Mouse (Mus musculus) CH12.LX (cell line): ENCODE measurements around the gene Cd2bp2. TPM values are rescaled to one million over a fixed set of nuclear protein-coding genes. Genes with fewer than 3 reads are reported as not detected.

Experiments used
- DNase-seq: peaks from one replicate; pipeline ENCODE4 v3.0.0-alpha.2; 2013; ENCODE audit errors: extremely low read depth
- H3K27ac ChIP-seq: 2 replicates; pipeline ENCODE4 v1.5.1; 2012; ENCODE audit warnings: low read depth, mild to moderate bottlenecking, control low read depth, moderate library complexity; ENCODE audit not compliant: insufficient read depth
- H3K27me3 ChIP-seq: replicated peaks from 2 replicates; pipeline ENCODE3; 2012; ENCODE audit warnings: inconsistent platforms
- H3K36me3 ChIP-seq, 2 experiments: replicated peaks in 1 of 2; 2 replicates each; pipeline versions ENCODE3 to v1.6.1; 2012; ENCODE audit warnings: inconsistent platforms in 1 of 2, low read length in 1 of 2, mild to moderate bottlenecking in 1 of 2, mixed read lengths in 1 of 2, moderate library complexity in 1 of 2; ENCODE audit not compliant: control insufficient read depth in 1 of 2, insufficient read depth in 1 of 2
- H3K4me1 ChIP-seq, 2 experiments: 2 replicates each; pipeline ENCODE4 v1.6.1; 2012; ENCODE audit warnings: inconsistent platforms in 1 of 2, moderate library complexity in 1 of 2; ENCODE audit not compliant: insufficient read depth in 2 of 2, control insufficient read depth in 1 of 2
- H3K4me2 ChIP-seq: 2 replicates; pipeline ENCODE4 v1.6.1; 2012; ENCODE audit warnings: low read depth, mild to moderate bottlenecking, control low read depth; ENCODE audit not compliant: poor library complexity, insufficient read depth, severe bottlenecking
- H3K4me3 ChIP-seq, 3 experiments: fragments of 150-350 bp in 1 of 3; sonication (generic) in 1 of 3; replicated peaks in 1 of 3; 2 replicates each; pipeline versions ENCODE3 to v1.5.1; 2011 to 2012; ENCODE audit warnings: low read depth in 2 of 3, low read length in 2 of 3, mild to moderate bottlenecking in 2 of 3, moderate library complexity in 2 of 3, control low read depth in 1 of 3, improper control_type of control experiment in 1 of 3, inconsistent platforms in 1 of 3, mixed read lengths in 1 of 3; ENCODE audit not compliant: poor library complexity in 1 of 3
- H3K79me2 ChIP-seq: replicated peaks from 2 replicates; pipeline ENCODE4 v1.6.1; 2012; ENCODE audit warnings: mild to moderate bottlenecking, moderate library complexity; ENCODE audit not compliant: control insufficient read depth, poor library complexity, insufficient read depth, severe bottlenecking; ENCODE audit errors: extremely low read depth
- H3K9ac ChIP-seq: 2 replicates; pipeline ENCODE4 v1.6.1; 2012; ENCODE audit warnings: low read depth, mild to moderate bottlenecking, control low read depth, moderate library complexity; ENCODE audit not compliant: insufficient read depth
- H3K9me3 ChIP-seq: replicated peaks from 2 replicates; pipeline ENCODE3; 2012; ENCODE audit warnings: low read length, inconsistent platforms, mixed read lengths
- BHLHE40 ChIP-seq: IDR thresholded peaks from 2 replicates; pipeline ENCODE4 v1.6.1; 2011; ENCODE audit warnings: mild to moderate bottlenecking, low read depth, low read length, improper control_type of control experiment
- EP300 ChIP-seq: IDR thresholded peaks from 2 replicates; pipeline ENCODE4 v1.6.1; 2011; ENCODE audit warnings: low read length, improper control_type of control experiment
- ETS1 ChIP-seq: conservative IDR thresholded peaks from 2 replicates; pipeline ENCODE4 v1.6.1; 2012; ENCODE audit warnings: low read depth, mild to moderate bottlenecking, inconsistent platforms, low read length, improper control_type of control experiment, moderate library complexity
- JUND ChIP-seq: conservative IDR thresholded peaks from 2 replicates; pipeline ENCODE4 v1.6.1; 2011; ENCODE audit warnings: low read depth, low read length, improper control_type of control experiment
- MAFK ChIP-seq: IDR thresholded peaks from 2 replicates; pipeline ENCODE4 v1.6.1; 2011; ENCODE audit warnings: low read length, improper control_type of control experiment; ENCODE audit not compliant: insufficient replicate concordance
- MAX ChIP-seq: IDR thresholded peaks from 2 replicates; pipeline ENCODE4 v1.6.1; 2011; ENCODE audit warnings: low read length, improper control_type of control experiment
- MAZ ChIP-seq: IDR thresholded peaks from 2 replicates; pipeline ENCODE4 v1.6.1; 2012; ENCODE audit warnings: low read depth, mild to moderate bottlenecking, inconsistent platforms, low read length, improper control_type of control experiment, moderate library complexity
- MEF2A ChIP-seq: IDR thresholded peaks from 2 replicates; pipeline ENCODE4 v1.6.1; 2014; ENCODE audit warnings: low read depth, mild to moderate bottlenecking, inconsistent platforms, low read length, improper control_type of control experiment, borderline replicate concordance
- MXI1 ChIP-seq: IDR thresholded peaks from 2 replicates; pipeline ENCODE4 v1.6.1; 2011; ENCODE audit warnings: mild to moderate bottlenecking, low read depth, low read length, improper control_type of control experiment
- MYC ChIP-seq: IDR thresholded peaks from 2 replicates; pipeline ENCODE4 v1.6.1; 2011; ENCODE audit warnings: low read depth, mild to moderate bottlenecking, improper control_type of control experiment, low read length
- NRF1 ChIP-seq: IDR thresholded peaks from 2 replicates; pipeline ENCODE4 v1.6.1; 2014; ENCODE audit warnings: low read depth, mild to moderate bottlenecking, inconsistent platforms, low read length, improper control_type of control experiment, moderate library complexity
- POLR2A ChIP-seq: IDR thresholded peaks from 2 replicates; pipeline ENCODE4 v1.6.1; 2011; ENCODE audit warnings: low read depth, mild to moderate bottlenecking, improper control_type of control experiment, low read length
- RAD21 ChIP-seq: IDR thresholded peaks from 2 replicates; pipeline ENCODE4 v1.6.1; 2011; ENCODE audit warnings: low read depth, mild to moderate bottlenecking, low read length, improper control_type of control experiment, moderate library complexity
- SIN3A ChIP-seq: IDR thresholded peaks from 2 replicates; pipeline ENCODE4 v1.6.1; 2012; ENCODE audit warnings: low read length, improper control_type of control experiment, inconsistent platforms
- TCF12 ChIP-seq: IDR thresholded peaks from 2 replicates; pipeline ENCODE4 v1.6.1; 2014; ENCODE audit warnings: low read depth, mild to moderate bottlenecking, inconsistent platforms, low read length, improper control_type of control experiment
- ZNF384 ChIP-seq: IDR thresholded peaks from 2 replicates; pipeline ENCODE4 v1.6.1; 2012; ENCODE audit warnings: low read depth, low read length, improper control_type of control experiment, inconsistent platforms
- dilution Hi-C: fragments of 300-500 bp; cut with MboI; formaldehyde crosslinking; loops from 2 replicates; pipeline ENCODE4 v1.14.3; 2020; ENCODE audit warnings: low sequenced_read_pairs; ENCODE audit not compliant: extremely low pct_unique_long_range_greater_than_20kb, extremely low pct_ligation_motif_present
- in situ Hi-C: fragments of 300-500 bp; cut with MboI; formaldehyde crosslinking; loops from 3 replicates; pipeline ENCODE4 v1.14.3; 2019; ENCODE audit warnings: low sequenced_read_pairs, low pct_ligation_motif_present, low pct_unique_long_range_greater_than_20kb, mixed read lengths
- polyA plus RNA-seq: library from polyadenylated mRNA; unstranded; fragments of >175 nt; gene quantifications from 2 replicates; pipeline ENCODE4 v1.2.1, GENCODE M21; 2012; ENCODE audit warnings: low read depth; ENCODE audit not compliant: insufficient read length
- total RNA-seq, 2 experiments: library from RNA; depleted of rRNA; stranded (reverse); fragments of 300-350 nt in 1 of 2; fragments of >200 nt in 1 of 2; gene quantifications; 2 replicates each; pipeline ENCODE4 v1.2.3; 2012 to 2014

Gene Cd2bp2
- total and polyA plus RNA-seq, 3 experiments = 57.4 to 66.8 (median 62.4) TPM

DNA sequence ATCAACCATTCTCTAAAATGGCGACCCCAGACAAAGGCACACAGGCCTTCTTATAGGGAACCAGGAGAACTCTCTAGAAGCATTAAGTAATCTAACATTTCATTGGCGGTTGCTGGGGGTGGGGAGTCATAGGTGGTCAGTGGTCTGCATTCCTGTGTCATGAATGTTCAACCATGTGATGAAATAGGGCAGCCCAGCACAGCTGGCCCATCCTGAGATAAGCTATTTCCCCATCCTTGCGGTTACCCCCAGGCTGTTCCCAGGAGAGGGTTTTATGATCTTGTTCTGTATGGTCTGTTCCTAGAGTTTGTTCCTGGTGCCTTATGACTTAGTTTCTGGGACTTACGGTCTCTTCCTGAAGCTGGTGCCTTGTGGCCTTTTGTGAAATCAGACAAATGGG is 38.3 kb downstream of the Cd2bp2 start:
- no peak overlapping the region for H3K9ac ChIP-seq
- no peaks in the 10 kb centered on the region for H3K27me3 ChIP-seq
- no peak overlapping the region for H3K4me3 ChIP-seq
- peaks cover 0 to 7% of the 10 kb centered on the region in 2 experiments for H3K36me3 ChIP-seq
- no peak overlapping the region for H3K4me2 ChIP-seq
- peaks cover 0 to 25% of the 10 kb centered on the region in 2 experiments; a peak in 3 of 4 replicates for H3K4me1 ChIP-seq
- H3K79me2 ChIP-seq = no peaks in the 10 kb centered on the region
- dilution Hi-C loops = no loop called here
- H3K9me3 ChIP-seq = no peaks in the 10 kb centered on the region
- no peak for TF ChIP-seq MAFK
- no peak for TF ChIP-seq MEF2A
- no peak for TF ChIP-seq POLR2A
- no peak for TF ChIP-seq JUND
- no peak for TF ChIP-seq EP300
- no peak for TF ChIP-seq RAD21
- no peak for TF ChIP-seq ZNF384
- no peak for TF ChIP-seq MAZ
- no peak for TF ChIP-seq BHLHE40
- TF ChIP-seq ETS1 = no peak
- no peak for TF ChIP-seq SIN3A
- TF ChIP-seq, all 38 proteins: peak for 0
- in situ Hi-C loops = no loop called here
- DNase-seq = no peak
- no peak overlapping the region for H3K27ac ChIP-seq

DNA sequence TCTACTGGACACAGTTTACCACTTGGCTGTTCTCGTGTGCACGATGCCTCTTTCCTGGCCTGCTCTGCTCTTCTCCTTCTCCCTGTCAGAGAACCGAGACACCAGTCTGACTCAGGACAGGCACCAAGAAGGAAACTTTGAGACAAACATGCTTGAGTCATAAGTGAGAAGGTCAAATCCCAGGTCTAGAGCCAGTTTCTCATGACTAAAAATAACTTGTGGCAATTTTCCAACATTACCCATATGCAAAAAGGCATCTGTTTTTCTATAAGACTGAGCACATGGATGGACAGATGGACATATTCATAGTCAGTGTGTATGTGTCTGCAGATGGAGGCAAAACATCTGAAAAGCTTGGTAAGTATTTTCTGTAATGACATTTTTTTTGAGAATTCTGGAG is 42.4 kb downstream of the Cd2bp2 start:
- Histone ChIP-seq H3K4me3 (no peak overlapping the region), H3K4me2 (no peak overlapping the region), H3K4me1 (peaks cover 0 to 25% of the 10 kb centered on the region in 2 experiments; a peak in 3 of 4 replicates), H3K9ac (no peak overlapping the region), H3K27me3 (no peaks in the 10 kb centered on the region), H3K9me3 (peaks cover 2% of the 10 kb centered on the region), H3K79me2 (no peaks in the 10 kb centered on the region), H3K36me3 (peaks cover 0 to 2% of the 10 kb centered on the region in 2 experiments), H3K27ac (no peak overlapping the region)
- DNase-seq = no peak
- TF ChIP-seq MYC (peak; percentile 52; the same call in 1 of the 2 replicates), SIN3A (no peak), NRF1 (no peak), TCF12 (0 out of 2 replicates have a peak, but pooled peaks have one; percentile 22), ZNF384 (no peak), MXI1 (no peak), MAX (peak; percentile 26; the same call in 1 of the 2 replicates), MEF2A (peak; percentile 65; the same call in 1 of the 2 replicates)
- in situ Hi-C loops = no loop called here
- dilution Hi-C loops = no loop called here
